In the genomic region with DNA sequence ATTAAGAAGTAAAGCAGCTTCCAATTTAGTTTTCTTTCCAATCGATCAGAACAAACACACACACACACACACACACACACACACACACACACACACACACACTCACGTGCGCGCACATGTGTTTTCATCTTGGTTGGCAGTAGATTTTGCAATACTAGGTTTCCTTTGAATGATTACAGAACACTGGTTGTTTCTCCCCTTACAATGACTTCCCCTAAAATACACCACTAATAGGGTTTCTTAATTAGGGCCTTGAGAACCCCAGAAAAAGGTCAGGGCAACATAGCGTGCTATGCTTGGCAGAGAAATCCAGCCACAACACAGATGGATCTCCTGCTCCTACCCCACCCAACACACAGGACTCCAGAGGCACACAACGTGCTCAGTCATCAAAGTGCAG, we compare ENCODE assay signal across 20 mouse cellular contexts. TPM values are rescaled to one million over a fixed set of nuclear protein-coding genes. Genes with fewer than 3 reads are reported as not detected.
DNase-seq lines count a peak whose midpoint lies in the region; ATAC-seq and TF ChIP-seq lines count a peak whose summit lies in the region.
"Had no signal": no experiment of that assay in that cellular context is flagged by ENCODE, and none has a peak within 500 bp of the region (broad histone marks: within the 10 kb centered on the region; RNA-seq: fewer than 3 reads in every experiment).

No protein-coding gene starts in this region.

- ATAC-seq in megakaryocyte, adult 5-6 weeks (ENCODE audit: poor library complexity, severe bottlenecking) = peak; percentile 38; the same call in 1 of the 2 replicates
- no peak for ATAC-seq in CD4-positive, CD25-positive, alpha-beta regulatory T cell, adult 4 months
- ATAC-seq: forebrain, embryonic 14.5 days; forebrain, embryonic 16.5 days had no signal

- DNase-seq in brain, embryonic 14.5 days (ENCODE audit: low read depth) = peak; percentile 33
- DNase-seq in left cerebral cortex, postnatal 25 days (ENCODE audit: low spot score in 2 of 2) = no peak
- no peak for DNase-seq in frontal cortex, adult 2 months (ENCODE audit: extremely low spot score in 1 of 2, low spot score in 1 of 2)
- DNase-seq: adrenal gland, adult 8-10 months; adrenal gland, postnatal 14 days; adrenal gland, postnatal 36 days; B cell, adult 2 months; cerebellum, adult 11 months; cerebellum, adult 18-20 months; cerebellum, adult 8-10 months; cerebellum, adult 9-11 months; cerebellum, postnatal 14 days; cerebellum, postnatal 36 days; embryo, embryonic 11 days had no signal

- intact Hi-C loops in left cerebral cortex, postnatal 25 days (cut with DNase I) = no loop called here

- TF ChIP-seq POLR2A in brain, embryonic 14.5 days (IDR thresholded peaks at IDR 0.05; ENCODE audit: borderline replicate concordance, extremely low read depth, insufficient read depth, insufficient read length, poor library complexity, severe bottlenecking) = no peak

- TF ChIP-seq CTCF in brain, embryonic 14.5 days (IDR thresholded peaks at IDR 0.05; ENCODE audit: borderline replicate concordance, extremely low read depth, insufficient read depth, insufficient read length) = no peak

RNA-seq across cellular contexts. Expression of gene Satb2, which starts 56.0 kb away (rescaled TPM):
- polyA plus RNA-seq in brain, embryonic 14.5 days (2012; rRNA removed) = 7.9 and 12.2 TPM in 2 replicates
- 1.1 and 1.2 TPM in 2 replicates for total RNA-seq in megakaryocyte, adult 5-6 weeks (2015)
- total RNA-seq in megakaryocyte, adult 5-6 weeks (2017) = 0.29 and 0.98 TPM in 2 replicates
- total RNA-seq in left cerebral cortex, postnatal 25 days (2021) = 10 to 100 TPM; 79.0 to 85.6 TPM
- polyA plus RNA-seq in CD4-positive, CD25-positive, alpha-beta regulatory T cell, adult 4 months (2017; shearing (Covaris generic)) = not detected
- 14.6 and 16.3 TPM in 2 replicates for polyA plus RNA-seq in frontal cortex, adult 2 months (2012; rRNA removed)
- total RNA-seq: MEL had no signal
- polyA plus RNA-seq: erythroblast, embryonic 14.5 days had no signal
